Mouse (Mus musculus): Measurements from ENCODE around the gene Nek2. TPM values are rescaled to one million over a fixed set of nuclear protein-coding genes. Genes with fewer than 3 reads are reported as not detected.

Nek2 gene
- polyA plus RNA-seq, 1 experiment from 2014 or later = 38.7 TPM

GRCm38 (mm10) chr1:191840774-191841565 is 19.7 kb downstream of the Nek2 start:
- no peaks in the 10 kb centered on the region for H3K36me3 ChIP-seq
- no peak overlapping the region for H3K4me3 ChIP-seq (replicated peaks)
- no peak for ATAC-seq (ENCODE audit: insufficient read depth, low FRiP score, low read depth)
- H3K4me2 ChIP-seq = no peak overlapping the region
- H3K9ac ChIP-seq = no peak overlapping the region
- H3K27me3 ChIP-seq (replicated peaks) = no peaks in the 10 kb centered on the region
- H3K4me1 ChIP-seq = 0 out of 2 replicates have a peak, but pooled peaks cover 10% of the 10 kb centered on the region
- H3K9me3 ChIP-seq = no peaks in the 10 kb centered on the region
- H3K27ac ChIP-seq = no peak overlapping the region
- WGBS = 79% methylated on average over 11 of the region's 11 CpGs

GRCm38 (mm10) chr1:191842247-191842646 is 21.0 kb downstream of the Nek2 start:
- no peak for ATAC-seq (ENCODE audit: insufficient read depth, low FRiP score, low read depth)
- Histone ChIP-seq H3K36me3 (no peaks in the 10 kb centered on the region), H3K4me2 (no peak overlapping the region), H3K27me3 (replicated peaks) (no peaks in the 10 kb centered on the region), H3K27ac (no peak overlapping the region), H3K9ac (no peak overlapping the region), H3K9me3 (no peaks in the 10 kb centered on the region), H3K4me3 (replicated peaks) (no peak overlapping the region), H3K4me1 (0 out of 2 replicates have a peak, but pooled peaks cover 10% of the 10 kb centered on the region)
- WGBS = 86% methylated on average over 12 of the region's 12 CpGs

- Histone ChIP-seq H3K9me3 (no peaks in the 10 kb centered on the region), H3K27me3 (replicated peaks) (no peaks in the 10 kb centered on the region), H3K4me3 (replicated peaks) (no peak overlapping the region), H3K4me1 (no peaks in the 10 kb centered on the region), H3K36me3 (no peaks in the 10 kb centered on the region), H3K27ac (no peak overlapping the region), H3K4me2 (no peak overlapping the region), H3K9ac (no peak overlapping the region)
- WGBS = 63% methylated on average over 5 of the region's 5 CpGs
- ATAC-seq (ENCODE audit: insufficient read depth, low FRiP score, low read depth) = no peak
Measured at GRCm38 (mm10) chr1:191846667-191847066, 25.4 kb downstream of the Nek2 start.

- Histone ChIP-seq H3K27ac (no peak overlapping the region), H3K27me3 (replicated peaks) (no peaks in the 10 kb centered on the region), H3K4me2 (no peak overlapping the region), H3K36me3 (no peaks in the 10 kb centered on the region), H3K9me3 (no peaks in the 10 kb centered on the region), H3K4me1 (no peaks in the 10 kb centered on the region), H3K9ac (no peak overlapping the region), H3K4me3 (replicated peaks) (no peak overlapping the region)
- no peak for ATAC-seq (ENCODE audit: insufficient read depth, low FRiP score, low read depth)
- WGBS = 58% methylated on average over 4 of the region's 4 CpGs
Measured at GRCm38 (mm10) chr1:191849501-191849900, 28.3 kb downstream of the Nek2 start.

- H3K4me1 ChIP-seq = no peaks in the 10 kb centered on the region
- ATAC-seq (ENCODE audit: insufficient read depth, low FRiP score, low read depth) = no peak
- H3K9me3 ChIP-seq = no peaks in the 10 kb centered on the region
- 76% methylated on average over 9 of the region's 9 CpGs for WGBS
- no peak overlapping the region for H3K4me3 ChIP-seq (replicated peaks)
- no peaks in the 10 kb centered on the region for H3K27me3 ChIP-seq (replicated peaks)
- no peaks in the 10 kb centered on the region for H3K36me3 ChIP-seq
- H3K4me2 ChIP-seq = no peak overlapping the region
- H3K27ac ChIP-seq = no peak overlapping the region
- no peak overlapping the region for H3K9ac ChIP-seq
Measured at GRCm38 (mm10) chr1:191853442-191853841, 32.2 kb downstream of the Nek2 start.

- H3K27me3 ChIP-seq (replicated peaks) = no peaks in the 10 kb centered on the region
- H3K4me3 ChIP-seq (replicated peaks) = no peak overlapping the region
- no peak overlapping the region for H3K9ac ChIP-seq
- H3K4me2 ChIP-seq = no peak overlapping the region
- 81% methylated on average over 5 of the region's 5 CpGs for whole genome bisulfite sequencing
- H3K27ac ChIP-seq = no peak overlapping the region
- ATAC-seq (ENCODE audit: insufficient read depth, low FRiP score, low read depth) = no peak
- no peaks in the 10 kb centered on the region for H3K9me3 ChIP-seq
- H3K36me3 ChIP-seq = no peaks in the 10 kb centered on the region
- H3K4me1 ChIP-seq = no peaks in the 10 kb centered on the region
Measured at GRCm38 (mm10) chr1:191854716-191855115, 33.5 kb downstream of the Nek2 start.

GRCm38 (mm10) chr1:191855136-191855878 is 34.1 kb downstream of the Nek2 start:
- Histone ChIP-seq H3K36me3 (no peaks in the 10 kb centered on the region), H3K4me1 (no peaks in the 10 kb centered on the region), H3K27ac (no peak overlapping the region), H3K9ac (no peak overlapping the region), H3K9me3 (no peaks in the 10 kb centered on the region), H3K4me3 (replicated peaks) (no peak overlapping the region), H3K4me2 (no peak overlapping the region), H3K27me3 (replicated peaks) (no peaks in the 10 kb centered on the region)
- ATAC-seq (ENCODE audit: insufficient read depth, low FRiP score, low read depth) = peak; percentile 96
- 58% methylated on average over 10 of the region's 10 CpGs for WGBS

- Histone ChIP-seq H3K27me3 (replicated peaks) (no peaks in the 10 kb centered on the region), H3K4me3 (replicated peaks) (no peak overlapping the region), H3K9me3 (no peaks in the 10 kb centered on the region), H3K36me3 (no peaks in the 10 kb centered on the region), H3K9ac (no peak overlapping the region), H3K27ac (no peak overlapping the region), H3K4me2 (no peak overlapping the region), H3K4me1 (no peaks in the 10 kb centered on the region)
- ATAC-seq (ENCODE audit: insufficient read depth, low FRiP score, low read depth) = no peak
- 78% methylated on average over 5 of the region's 5 CpGs for WGBS
Measured at GRCm38 (mm10) chr1:191856886-191857651, 35.8 kb downstream of the Nek2 start.

- Histone ChIP-seq H3K9ac (no peak overlapping the region), H3K27ac (no peak overlapping the region), H3K4me3 (replicated peaks) (no peak overlapping the region), H3K9me3 (no peaks in the 10 kb centered on the region), H3K36me3 (no peaks in the 10 kb centered on the region), H3K4me2 (no peak overlapping the region), H3K27me3 (replicated peaks) (no peaks in the 10 kb centered on the region), H3K4me1 (no peaks in the 10 kb centered on the region)
- ATAC-seq (ENCODE audit: insufficient read depth, low FRiP score, low read depth) = no peak
Measured at GRCm38 (mm10) chr1:191858136-191858535, 36.9 kb downstream of the Nek2 start.

GRCm38 (mm10) chr1:191859847-191860246 is 38.6 kb downstream of the Nek2 start:
- no peak overlapping the region for H3K27ac ChIP-seq

GRCm38 (mm10) chr1:191861247-191861646 is 40.0 kb downstream of the Nek2 start:
- ATAC-seq (ENCODE audit: insufficient read depth, low FRiP score, low read depth) = no peak
- Histone ChIP-seq H3K4me2 (no peak overlapping the region), H3K9ac (no peak overlapping the region), H3K4me1 (no peaks in the 10 kb centered on the region), H3K4me3 (replicated peaks) (no peak overlapping the region), H3K27ac (no peak overlapping the region), H3K27me3 (replicated peaks) (no peaks in the 10 kb centered on the region), H3K36me3 (no peaks in the 10 kb centered on the region), H3K9me3 (no peaks in the 10 kb centered on the region)
- WGBS = 80% methylated on average over 5 of the region's 5 CpGs

More at GRCm38 (mm10) chr1:191859847-191860246, 38.6 kb downstream of the Nek2 start:
- no peak for ATAC-seq (ENCODE audit: insufficient read depth, low FRiP score, low read depth)
- Histone ChIP-seq H3K4me3 (replicated peaks) (no peak overlapping the region), H3K4me2 (no peak overlapping the region), H3K9ac (no peak overlapping the region), H3K9me3 (no peaks in the 10 kb centered on the region), H3K36me3 (no peaks in the 10 kb centered on the region), H3K27me3 (replicated peaks) (no peaks in the 10 kb centered on the region), H3K4me1 (no peaks in the 10 kb centered on the region)
- WGBS = 75% methylated on average over 3 of the region's 3 CpGs

Data from stomach, embryonic 15.5 days (tissue).